Mouse (Mus musculus): Measurements from ENCODE around the gene Dnajc11.
A peak's percentile ranks its signal among the peaks of the same experiment; 100 is the strongest.

The Dnajc11 gene

DNA sequence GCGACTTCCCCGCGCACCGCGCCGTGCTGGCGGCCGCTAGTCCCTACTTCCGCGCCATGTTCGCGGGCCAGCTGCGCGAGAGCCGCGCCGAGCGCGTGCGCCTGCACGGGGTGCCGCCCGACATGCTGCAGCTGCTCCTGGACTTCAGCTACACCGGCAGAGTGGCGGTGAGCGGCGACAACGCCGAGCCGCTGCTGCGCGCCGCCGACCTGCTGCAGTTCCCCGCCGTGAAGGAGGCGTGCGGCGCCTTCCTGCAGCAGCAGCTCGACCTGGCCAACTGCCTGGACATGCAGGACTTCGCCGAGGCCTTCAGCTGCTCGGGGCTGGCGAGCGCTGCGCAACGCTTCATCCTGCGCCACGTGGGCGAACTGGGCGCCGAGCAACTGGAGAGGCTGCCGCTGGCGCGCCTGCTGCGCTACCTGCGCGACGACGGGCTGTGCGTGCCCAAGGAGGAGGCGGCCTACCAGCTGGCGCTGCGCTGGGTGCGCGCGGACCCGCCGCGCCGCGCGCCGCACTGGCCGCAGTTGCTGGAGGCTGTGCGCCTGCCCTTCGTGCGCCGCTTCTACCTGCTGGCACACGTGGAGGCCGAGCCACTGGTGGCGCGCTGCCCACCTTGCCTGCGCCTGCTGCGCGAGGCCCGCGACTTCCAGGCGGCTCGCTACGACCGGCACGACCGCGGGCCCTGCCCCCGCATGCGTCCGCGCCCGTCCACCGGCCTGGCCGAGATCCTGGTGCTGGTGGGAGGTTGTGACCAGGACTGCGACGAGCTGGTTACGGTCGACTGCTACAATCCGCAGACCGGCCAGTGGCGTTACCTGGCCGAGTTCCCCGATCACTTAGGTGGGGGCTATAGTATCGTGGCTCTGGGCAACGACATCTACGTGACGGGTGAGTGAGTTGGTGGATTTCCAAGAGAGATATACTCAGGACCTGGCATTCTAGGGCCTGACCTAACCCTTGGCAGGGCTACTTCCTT, 75.9 kb downstream of the Dnajc11 start:
- DNase-seq (ENCODE audit: low read depth) = peak; percentile 75

- peak; percentile 63 for DNase-seq (ENCODE audit: low read depth)
Observed at GRCm38 (mm10) chr4:152010091-152010706, 76.7 kb downstream of the Dnajc11 start.

DNA sequence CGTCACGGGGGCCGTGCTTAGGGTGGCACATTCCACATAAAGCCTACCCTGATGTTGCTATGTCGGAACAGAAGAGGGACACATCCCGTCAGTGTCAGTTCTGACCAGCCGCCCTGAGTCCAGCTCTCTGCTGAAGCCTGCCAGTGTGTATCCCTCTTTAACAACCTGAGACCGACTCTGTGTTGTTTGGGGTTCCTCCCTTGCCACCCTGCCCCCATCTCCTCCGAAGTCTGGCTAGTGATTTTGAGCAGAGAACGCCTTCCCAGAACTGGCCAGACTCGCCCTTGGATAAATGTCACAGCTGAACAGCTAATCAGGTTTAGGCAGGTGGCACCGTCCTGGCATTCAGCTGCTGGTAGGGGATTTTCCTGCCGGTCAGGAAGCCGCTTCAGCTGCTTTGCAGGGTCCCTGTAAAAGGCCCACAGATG, 77.2 kb downstream of the Dnajc11 start:
- DNase-seq (ENCODE audit: low read depth) = peak; percentile 16

- DNase-seq (ENCODE audit: low read depth) = no peak
Observed at GRCm38 (mm10) chr4:152011171-152011760, 77.8 kb downstream of the Dnajc11 start.

DNA sequence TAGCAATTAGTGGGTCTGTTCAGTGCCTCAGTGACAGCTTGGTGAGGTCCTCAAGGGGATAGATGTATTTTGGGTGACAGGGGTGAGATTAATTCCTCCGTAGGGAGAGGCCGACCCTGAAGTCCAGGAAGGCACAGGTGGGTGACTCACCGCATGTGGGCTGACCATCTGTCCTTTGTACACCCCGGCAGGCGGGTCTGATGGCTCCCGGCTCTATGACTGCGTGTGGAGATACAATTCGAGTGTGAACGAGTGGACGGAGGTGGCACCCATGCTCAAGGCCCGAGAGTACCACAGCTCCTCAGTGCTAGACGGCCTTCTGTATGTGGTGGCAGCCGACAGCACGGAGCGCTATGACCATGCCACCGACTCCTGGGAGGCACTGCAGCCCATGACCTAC, 78.6 kb downstream of the Dnajc11 start:
- DNase-seq (ENCODE audit: low read depth) = no peak

DNA sequence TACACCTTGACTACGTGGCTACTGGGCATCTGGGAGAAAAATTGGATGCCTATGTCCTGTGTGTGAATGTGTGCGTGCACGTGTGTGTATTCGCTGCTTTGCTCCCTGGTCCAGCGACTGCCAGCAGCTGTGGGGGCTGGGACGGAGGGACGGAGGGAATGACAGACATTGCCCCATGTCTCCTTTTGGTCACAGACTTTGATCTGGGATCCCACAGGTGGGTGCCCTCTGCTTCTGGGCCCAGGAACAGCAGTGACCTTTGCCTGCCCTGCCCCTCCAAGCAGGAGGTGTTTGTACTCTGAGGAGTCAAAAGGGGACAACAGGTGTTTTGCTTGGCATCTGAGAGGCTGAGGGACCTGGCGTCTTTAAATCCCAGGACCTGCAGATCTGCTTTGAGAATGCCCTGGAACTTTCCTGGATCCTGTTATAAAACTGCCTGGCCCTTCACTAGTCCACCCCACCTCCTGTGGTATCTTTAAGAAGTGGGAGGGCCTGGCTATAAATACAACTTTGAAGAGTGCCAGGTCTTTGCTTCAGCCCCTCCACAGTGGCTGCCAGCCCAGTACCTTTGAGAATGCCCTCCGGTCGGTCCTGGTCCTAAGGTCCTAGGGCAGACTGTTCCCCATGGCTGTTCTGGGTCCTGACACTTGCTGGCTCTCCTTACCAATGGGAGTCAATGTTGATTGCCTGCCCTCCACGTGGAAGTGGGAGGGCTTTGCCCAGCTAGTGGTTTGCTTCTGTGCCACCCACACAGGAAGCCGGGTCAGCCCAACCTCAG, 79.7 kb downstream of the Dnajc11 start:
- DNase-seq (ENCODE audit: low read depth) = no peak

DNA sequence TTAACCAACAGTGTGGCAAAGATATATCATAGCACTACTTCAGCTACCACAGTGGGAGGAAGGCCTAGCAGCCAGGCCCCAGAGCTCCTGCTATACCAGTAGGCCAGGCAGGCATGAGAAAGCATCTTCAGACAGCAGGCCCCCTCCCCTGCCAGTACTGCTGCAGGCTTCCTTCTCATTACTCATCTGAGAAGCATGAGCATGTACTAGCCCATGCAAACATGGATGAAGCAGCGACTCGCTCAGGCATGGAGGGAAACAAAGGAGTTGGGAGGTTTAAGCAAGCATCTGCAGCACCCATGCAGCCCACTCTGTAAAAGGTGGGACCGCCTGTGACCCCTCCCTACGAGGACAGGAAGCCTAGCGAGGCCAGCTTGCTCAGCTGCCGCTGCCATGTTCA, 85.6 kb downstream of the Dnajc11 start:
- DNase-seq (ENCODE audit: low read depth) = no peak

DNA sequence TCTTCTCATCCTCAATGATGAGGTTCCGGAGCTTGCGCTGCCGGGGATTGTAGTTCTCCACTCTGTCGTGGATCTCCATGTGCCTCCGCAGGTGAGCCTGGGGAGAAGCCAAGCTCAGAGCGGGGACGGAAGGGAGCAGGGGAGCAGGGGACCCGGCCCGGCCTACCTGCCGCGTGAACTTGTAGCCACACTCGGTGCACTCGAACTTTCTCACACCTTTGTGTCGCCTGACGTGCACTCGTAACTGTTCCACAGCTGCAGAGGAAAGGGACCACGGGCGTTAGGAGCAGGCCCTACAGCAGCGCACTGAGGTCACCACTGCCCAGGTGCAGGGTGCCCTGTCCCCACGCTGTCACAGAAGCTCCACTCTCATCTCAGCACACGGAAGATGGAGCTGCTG, 86.5 kb downstream of the Dnajc11 start:
- DNase-seq (ENCODE audit: low read depth) = no peak

DNA sequence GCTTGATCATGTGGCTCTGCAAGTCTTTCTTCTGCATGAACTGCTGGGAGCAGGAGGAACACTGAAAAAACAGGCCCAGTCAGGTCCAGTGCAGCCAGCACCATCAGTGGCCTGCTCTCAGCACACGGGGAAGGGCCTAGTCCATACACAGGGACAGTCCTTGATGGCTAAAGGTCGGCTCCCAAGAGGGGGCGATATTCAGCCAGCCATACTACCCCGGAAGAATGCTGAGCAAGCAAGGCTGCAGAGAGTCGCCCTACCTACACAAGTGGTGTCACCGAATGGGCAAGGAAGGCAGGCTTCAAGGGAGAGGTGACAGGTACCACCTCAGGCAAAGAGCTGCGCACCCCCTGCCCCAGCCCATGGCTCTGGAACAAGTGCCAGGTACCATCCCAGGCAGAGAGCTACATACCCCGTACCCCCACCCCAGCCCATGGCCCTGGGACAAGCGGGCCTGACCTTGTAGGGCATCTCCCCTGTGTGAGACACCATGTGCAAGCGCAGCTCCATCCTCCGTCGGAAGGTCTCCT, 88.1 kb downstream of the Dnajc11 start:
- DNase-seq (ENCODE audit: low read depth) = no peak

DNA sequence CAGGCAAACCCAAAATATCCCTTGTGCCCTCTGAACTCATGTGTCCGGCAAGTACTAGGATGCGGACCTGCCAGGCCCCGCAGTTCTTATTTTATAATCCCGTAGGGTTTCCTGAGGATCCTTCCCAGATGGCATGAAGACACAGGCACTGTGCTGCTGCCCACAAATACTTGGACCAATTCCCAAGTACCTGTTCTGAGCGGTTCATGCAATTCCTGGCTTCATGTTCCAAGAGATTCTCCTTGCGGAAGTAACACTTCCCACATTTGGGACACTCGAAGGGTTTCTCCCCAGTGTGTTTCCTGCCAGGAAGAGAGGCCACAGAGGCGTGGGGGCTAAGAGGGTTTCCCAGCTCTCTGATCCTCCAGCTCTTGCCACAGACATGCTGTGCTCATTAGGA, 89.0 kb downstream of the Dnajc11 start:
- DNase-seq (ENCODE audit: low read depth) = no peak

GRCm38 (mm10) chr4:152024525-152024924, 91.0 kb downstream of the Dnajc11 start:
- DNase-seq (ENCODE audit: low read depth) = no peak

- DNase-seq (ENCODE audit: low read depth) = no peak
Observed at GRCm38 (mm10) chr4:152026751-152027508, 93.4 kb downstream of the Dnajc11 start.

DNA sequence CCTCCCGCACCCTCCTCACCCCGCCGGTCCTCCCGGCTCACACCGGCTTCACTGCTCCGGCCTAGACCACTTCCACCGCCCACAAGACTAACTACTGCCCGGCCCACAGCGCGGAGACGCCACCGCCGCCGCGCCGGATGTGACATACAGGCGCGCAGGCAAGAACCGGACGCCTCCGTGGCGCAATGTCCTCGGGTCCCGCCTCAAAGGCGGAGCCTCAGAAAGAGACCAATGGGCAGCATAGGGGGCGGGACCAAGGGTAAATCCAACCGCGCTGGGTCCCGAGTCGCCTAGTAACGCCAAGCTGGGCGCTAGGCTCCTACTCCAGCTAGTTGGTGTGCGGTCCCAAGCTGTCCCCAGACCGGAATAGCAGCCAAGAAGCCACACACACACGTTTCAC, 94.0 kb downstream of the Dnajc11 start, which contains the start of gene Zbtb48:
Zbtb48 (minus strand) TSS at position 148 of the 400 bp plus-strand sequence.
- DNase-seq (ENCODE audit: low read depth) = peak; percentile 99

DNA sequence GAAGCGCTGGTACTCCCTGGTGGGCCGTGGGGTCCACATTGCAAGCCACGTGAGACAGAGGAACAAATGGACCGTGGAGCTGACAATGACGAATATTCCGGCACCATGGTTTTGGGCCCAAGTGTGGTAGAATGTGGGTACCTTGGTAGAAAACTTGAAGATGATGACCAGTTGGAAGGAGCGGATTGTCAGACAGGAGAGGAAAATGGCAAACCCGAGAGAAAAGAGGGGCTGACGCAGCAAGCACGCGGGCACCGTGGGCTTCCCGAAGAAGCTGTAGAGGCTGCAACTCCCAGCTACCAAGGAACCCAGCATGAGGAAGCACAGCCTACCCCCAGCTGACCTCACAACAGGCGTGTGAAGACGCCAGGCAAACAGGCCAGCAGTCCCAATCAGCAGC, 95.0 kb downstream of the Dnajc11 start:
- no peak for DNase-seq (ENCODE audit: low read depth)

- DNase-seq (ENCODE audit: low read depth) = peak; percentile 55
Observed at GRCm38 (mm10) chr4:152029087-152029486, 95.6 kb downstream of the Dnajc11 start.

DNA sequence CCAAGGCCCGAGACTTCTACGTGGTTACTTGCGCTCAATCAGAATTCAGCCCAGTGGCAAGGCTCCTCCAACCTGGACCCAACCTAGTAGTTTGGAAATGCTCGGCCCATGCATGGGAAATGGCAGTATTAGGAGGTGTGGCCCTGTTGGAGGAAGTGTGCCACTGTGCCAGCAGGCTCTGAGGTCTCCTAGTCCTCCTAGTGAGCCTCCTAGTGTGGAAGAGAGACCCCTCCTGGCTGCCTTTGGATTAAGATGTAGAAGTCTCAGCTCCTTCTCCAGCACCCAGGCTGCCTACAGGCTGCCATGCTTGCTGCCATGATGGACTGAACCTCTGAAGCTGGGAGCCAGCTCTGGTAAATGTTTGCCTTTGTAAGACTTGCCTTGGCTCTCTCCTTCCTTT, 96.5 kb downstream of the Dnajc11 start:
- DNase-seq (ENCODE audit: low read depth) = no peak

All from induced T-regulatory cell, adult 2 months (primary cell).